Mouse (Mus musculus): ENCODE results near the gene Scn4a.
"Not testable (repeated sequence)": the region's sequence is repeated elsewhere in the genome, so short reads cannot be mapped to it uniquely, and the experiment has no call there.

Gene Scn4a

GRCm38 (mm10) chr11:106353188-106353587 lies at the start of gene Scn4a:
Gene Scn4a, minus strand, starts transcription at chr11:106353288.
- DNase-seq (ENCODE audit: low spot score in 2 of 2), result no peak

- no peak for DNase-seq (ENCODE audit: low spot score in 2 of 2)
These were observed 45.4 kb upstream of the Scn4a start for GRCm38 (mm10) chr11:106398481-106398880.

DNA sequence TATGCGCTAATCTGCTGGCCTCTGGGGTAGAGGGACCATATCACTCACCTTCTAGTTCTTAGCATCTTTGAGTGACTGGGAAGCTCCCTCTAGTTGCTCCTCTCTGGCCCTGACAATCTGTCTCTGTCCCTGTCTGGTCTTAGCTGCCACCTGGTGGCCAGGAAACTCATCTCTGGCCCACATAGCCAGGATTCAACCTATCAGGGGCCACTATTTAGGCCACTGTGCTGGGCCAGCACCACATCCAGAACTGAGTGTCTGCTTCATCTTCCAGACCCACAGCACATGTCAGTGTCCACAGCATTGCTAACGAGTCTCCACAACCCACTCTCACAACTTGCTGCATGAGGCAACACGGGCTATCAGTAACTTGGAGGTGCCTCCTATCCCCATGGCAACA lies 44.6 kb upstream of the Scn4a start:
- no peak for DNase-seq (ENCODE audit: low spot score in 2 of 2)

DNA sequence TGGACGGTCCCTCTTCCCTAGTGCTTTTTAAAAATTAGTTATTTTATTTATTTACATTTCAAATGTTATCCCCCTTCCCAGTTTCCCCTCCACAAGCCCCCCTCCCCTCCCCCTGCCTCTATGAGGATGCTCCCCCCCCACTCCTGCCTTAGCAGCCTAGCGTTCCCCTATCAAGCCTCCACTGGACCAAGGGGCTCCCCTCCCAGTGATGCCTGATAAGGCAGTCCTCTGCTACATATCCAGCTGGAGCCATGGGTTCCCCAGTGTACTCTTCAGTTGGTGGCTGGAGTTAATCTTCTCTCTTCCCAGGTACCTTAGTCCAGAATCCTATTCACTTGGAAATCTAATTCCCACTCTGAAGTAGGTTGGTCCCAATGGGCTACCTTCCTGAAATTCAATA lies 41.0 kb upstream of the Scn4a start:
- DNase-seq (ENCODE audit: low spot score in 2 of 2), result not testable (repeated sequence)

GRCm38 (mm10) chr11:106393331-106393616 lies 40.2 kb upstream of the Scn4a start:
- no peak for DNase-seq (ENCODE audit: low spot score in 2 of 2)

DNA sequence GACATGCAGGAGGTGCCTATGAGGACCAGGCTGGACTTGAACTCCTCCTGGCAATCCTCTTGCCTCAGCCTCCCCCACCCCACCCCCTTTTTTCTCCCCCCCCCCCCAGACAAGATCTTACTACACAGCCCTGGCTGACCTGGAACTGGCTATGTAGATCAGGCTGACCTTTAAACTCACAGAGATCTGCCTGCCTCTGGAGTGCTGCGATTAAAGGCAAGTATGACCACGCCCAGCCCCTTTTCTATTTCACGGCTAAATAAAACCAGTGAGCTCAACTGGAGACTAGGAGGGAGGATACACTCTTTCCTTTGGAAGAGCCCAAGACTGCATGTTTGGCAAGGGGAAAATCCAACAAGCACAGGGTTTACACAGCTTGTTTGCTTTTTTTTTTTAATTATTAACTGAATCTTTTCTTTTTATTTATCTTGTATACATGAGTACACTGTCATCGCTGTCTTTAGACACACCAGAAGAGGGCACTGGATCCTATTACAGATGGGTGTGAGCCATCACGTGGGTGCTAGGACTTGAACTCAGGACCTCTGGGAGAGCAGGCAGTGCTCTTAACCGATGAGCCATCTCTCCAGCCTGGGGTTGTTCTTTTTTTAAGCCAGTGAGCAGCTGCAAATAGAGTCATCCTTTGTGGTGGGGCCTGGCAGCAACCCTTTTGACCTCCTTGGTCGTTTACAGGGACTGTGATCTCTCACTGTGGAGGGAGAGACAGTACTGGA lies 39.7 kb upstream of the Scn4a start:
- no peak for DNase-seq (ENCODE audit: low spot score in 2 of 2)

DNA sequence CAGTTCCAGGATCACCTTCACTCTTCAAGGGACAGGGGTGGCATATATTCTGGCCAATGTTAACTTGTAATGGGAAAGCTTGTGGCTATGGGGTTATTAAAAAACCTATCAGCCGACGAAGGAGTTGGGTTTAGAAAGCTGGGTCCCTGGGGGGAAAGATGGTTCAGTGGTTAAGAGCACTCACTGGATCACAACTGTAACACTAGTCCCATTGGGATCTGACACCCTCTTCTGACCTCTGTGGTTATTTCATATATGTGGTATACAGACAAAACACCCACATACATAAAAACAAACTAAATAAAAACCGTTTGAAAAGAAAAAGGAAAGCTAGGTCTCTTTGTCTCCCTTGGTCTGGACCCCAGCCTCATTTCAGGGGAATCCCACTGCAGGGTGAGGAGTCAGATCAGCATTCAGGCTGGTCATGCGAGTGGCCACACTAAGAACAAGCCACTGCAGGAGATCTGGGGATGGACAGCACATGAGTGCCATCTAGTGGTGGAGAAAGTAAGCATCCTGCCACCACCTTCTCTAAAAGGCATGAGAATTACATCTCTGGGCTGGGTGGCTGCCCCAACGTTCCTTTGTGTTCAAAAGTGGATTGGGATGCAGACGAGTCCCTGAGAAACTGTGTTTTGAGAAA lies 38.6 kb upstream of the Scn4a start:
- DNase-seq (ENCODE audit: low spot score in 2 of 2), result peak; percentile 50 to 61

DNA sequence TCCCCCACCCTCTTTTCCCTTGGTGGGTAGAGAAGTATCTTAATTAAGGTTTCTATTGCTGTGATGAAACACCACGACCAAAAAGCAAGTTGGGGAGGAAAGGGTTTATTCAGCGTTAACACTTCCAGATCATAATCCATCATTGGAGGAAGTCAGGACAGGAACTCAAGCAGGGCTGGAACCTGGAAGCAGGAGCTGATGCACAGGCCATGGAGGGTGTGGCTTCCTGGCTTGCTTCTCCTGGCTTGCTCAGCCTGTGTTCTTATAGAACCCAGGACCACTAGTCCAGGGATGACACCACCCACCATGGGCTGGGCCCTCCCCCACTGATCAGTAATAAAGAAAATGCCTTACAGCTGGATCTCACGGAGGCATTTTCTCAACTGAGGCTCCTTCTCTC lies 37.7 kb upstream of the Scn4a start:
- no peak for DNase-seq (ENCODE audit: low spot score in 2 of 2)

DNA sequence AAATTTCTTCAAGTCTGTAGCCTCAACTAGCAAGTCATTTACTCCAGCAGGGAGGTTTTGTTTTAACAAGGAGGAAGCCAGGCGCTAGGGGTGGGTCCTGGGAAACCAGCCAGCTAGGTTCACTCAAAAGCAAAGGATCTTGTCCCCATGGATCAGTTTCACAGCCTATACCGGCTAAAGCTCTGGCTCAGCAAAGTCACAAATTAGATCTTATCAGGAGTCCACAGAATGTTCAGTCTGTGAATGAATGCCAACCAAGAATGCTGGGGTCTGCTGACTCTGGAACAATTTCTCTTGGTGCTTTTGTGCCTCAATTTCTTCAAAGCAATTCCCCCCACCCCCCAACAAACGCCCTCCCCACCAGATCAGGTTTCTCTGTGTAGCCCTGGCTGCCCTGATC lies 36.5 kb upstream of the Scn4a start:
- no peak for DNase-seq (ENCODE audit: low spot score in 2 of 2)

GRCm38 (mm10) chr11:106387791-106388216 lies 34.7 kb upstream of the Scn4a start, which contains the start of gene Icam2:
Gene Icam2, minus strand, starts transcription at chr11:106388075.
- DNase-seq (ENCODE audit: low spot score in 2 of 2), result no peak

GRCm38 (mm10) chr11:106387020-106387419 lies 33.9 kb upstream of the Scn4a start:
- DNase-seq (ENCODE audit: low spot score in 2 of 2), result no peak

DNA sequence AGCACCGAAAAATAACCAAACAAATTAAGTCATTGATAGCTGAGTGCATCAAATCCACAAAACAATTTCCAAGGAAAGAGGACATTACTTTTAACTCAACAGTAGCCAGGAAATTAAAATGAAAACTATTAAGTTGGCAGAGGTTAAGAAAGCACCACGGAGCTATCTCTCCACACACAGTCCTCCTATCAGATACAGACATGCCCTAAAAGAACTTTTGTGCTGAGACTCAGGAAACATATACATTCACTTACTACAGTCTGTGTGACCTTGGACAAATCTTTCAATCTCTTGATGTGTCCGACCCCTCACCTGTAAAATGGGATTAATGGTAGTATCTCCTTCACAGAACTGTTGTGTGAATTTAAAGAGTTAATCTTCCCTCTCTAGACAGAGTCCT lies 33.3 kb upstream of the Scn4a start:
- DNase-seq (ENCODE audit: low spot score in 2 of 2), result no peak

DNA sequence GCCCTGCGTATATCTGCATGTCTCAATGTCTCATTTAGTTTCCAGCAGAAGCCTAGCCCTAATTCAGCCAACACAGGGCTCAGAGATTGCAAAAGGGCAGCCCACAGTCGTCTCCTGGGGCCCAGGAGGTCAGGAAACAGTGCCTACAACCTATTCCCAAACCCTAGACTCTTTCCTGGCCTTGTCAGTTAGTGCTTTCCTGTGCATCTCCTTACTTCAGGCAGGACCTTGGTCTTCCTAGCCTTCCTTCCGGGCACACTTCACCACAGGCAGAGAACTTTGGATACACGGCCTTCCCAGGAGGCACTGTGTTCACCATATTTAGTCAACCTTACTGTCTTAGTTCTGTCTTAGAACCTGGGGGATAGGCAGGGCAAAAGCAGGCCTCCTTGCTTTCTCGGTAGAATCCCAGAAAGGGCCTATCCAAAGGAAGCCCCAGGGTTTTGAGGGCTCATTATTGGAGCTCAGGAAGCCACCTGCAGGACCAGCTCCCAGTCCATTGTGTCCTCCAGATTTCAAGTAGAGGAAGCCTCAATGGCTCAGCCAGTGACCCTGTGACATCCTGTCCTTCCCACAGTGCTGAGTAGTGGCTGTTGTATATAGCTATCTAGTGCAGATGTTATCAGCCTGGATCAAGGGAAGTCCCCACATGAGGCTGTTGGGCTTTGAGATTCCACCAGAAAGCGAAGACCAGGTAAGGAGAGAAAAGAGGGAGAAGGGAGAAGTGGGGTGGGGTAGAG lies 30.1 kb upstream of the Scn4a start:
- DNase-seq (ENCODE audit: low spot score in 2 of 2), result no peak

DNA sequence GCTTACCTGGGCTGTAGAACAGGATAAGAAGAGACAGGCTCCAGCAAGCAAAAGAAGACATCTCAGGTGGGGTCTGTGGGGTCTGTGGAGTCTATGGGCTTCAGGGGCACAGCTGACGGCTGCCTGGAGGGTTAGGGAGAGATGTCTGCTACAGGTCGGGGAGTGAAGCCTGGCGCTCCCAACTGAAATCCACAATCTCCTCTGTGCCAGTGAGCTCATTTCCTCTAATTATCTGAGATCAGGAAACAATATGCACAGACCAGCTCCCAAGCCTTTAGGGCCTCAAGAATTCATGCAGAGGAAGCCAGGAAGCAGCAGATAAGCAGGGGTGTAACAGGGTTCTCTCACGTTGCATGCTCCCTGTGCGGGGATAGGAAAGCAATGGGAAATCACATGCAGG lies 29.3 kb upstream of the Scn4a start:
- DNase-seq (ENCODE audit: low spot score in 2 of 2), result no peak

GRCm38 (mm10) chr11:106381883-106382282 lies 28.8 kb upstream of the Scn4a start:
- no peak for DNase-seq (ENCODE audit: low spot score in 2 of 2)

GRCm38 (mm10) chr11:106381011-106381410 lies 27.9 kb upstream of the Scn4a start:
- DNase-seq (ENCODE audit: low spot score in 2 of 2), result no peak

GRCm38 (mm10) chr11:106374979-106375378 lies 21.9 kb upstream of the Scn4a start:
- no peak for DNase-seq (ENCODE audit: low spot score in 2 of 2)

GRCm38 (mm10) chr11:106374559-106374958 lies 21.5 kb upstream of the Scn4a start:
- peak; percentile 19 to 22 for DNase-seq (ENCODE audit: low spot score in 2 of 2)

GRCm38 (mm10) chr11:106373998-106374397 lies 20.9 kb upstream of the Scn4a start:
- DNase-seq (ENCODE audit: low spot score in 2 of 2), result no peak

- peak; percentile 61 to 69 for DNase-seq (ENCODE audit: low spot score in 2 of 2)
These were observed 13.2 kb upstream of the Scn4a start for GRCm38 (mm10) chr11:106366316-106366715.

DNA sequence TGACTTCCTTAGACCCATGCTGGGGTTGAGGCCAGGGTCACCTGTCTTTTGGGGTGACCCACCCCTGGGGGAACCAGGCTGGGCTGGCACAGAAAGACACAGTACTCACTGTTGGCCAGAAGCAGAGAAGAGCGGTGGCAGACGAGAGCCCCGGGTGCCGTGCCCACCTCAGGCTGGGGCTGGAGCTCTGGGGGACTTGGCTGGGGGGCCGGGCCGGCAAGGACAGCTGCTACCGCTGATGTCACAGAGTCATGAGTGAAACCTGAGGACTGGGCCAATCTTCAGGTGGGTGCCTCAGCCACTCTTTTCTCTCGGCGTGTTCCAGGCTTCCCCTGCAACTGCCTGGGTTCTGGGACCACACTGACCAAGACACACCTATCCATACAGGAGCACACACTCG lies 12.3 kb upstream of the Scn4a start, which contains the start of gene Prr29:
Prr29 (plus strand) TSS at position 107 of the 400 bp plus-strand sequence.
- no peak for DNase-seq (ENCODE audit: low spot score in 2 of 2)

- DNase-seq (ENCODE audit: low spot score in 2 of 2), result no peak
These were observed 11.6 kb upstream of the Scn4a start for GRCm38 (mm10) chr11:106364712-106365111.

GRCm38 (mm10) chr11:106359350-106359749 lies 6.3 kb upstream of the Scn4a start:
- no peak for DNase-seq (ENCODE audit: low spot score in 2 of 2)
